Mouse (Mus musculus) kidney, embryonic 16.5 days (tissue): ENCODE data around the gene Slc15a2. TPM values are rescaled to one million over a fixed set of nuclear protein-coding genes. Genes with fewer than 3 reads are reported as not detected.

Experiments used
- ATAC-seq: fragments of 200-750 bp; cut with Nextera tagmentation; 2 replicates; pipeline ENCODE4 v1.8.0; 2017; ENCODE audit warnings: moderate TSS enrichment; ENCODE audit not compliant: low FRiP score, low TSS enrichment
- H3K27ac ChIP-seq: fragments of 300-500 bp; sonication (generic); 2 replicates; pipeline ENCODE4 v1.5.1; 2014; ENCODE audit warnings: low read length
- H3K27me3 ChIP-seq: fragments of 300-500 bp; sonication (generic); 2 replicates; pipeline ENCODE4 v1.6.1; 2014; ENCODE audit warnings: low read length, control low read depth, mixed read lengths; ENCODE audit not compliant: insufficient read depth
- H3K36me3 ChIP-seq: fragments of 300-500 bp; sonication (generic); 2 replicates; pipeline ENCODE4 v1.6.1; 2014; ENCODE audit warnings: low read length, control low read depth, mixed read lengths; ENCODE audit not compliant: insufficient read depth
- H3K4me1 ChIP-seq: fragments of 300-500 bp; sonication (generic); 2 replicates; pipeline ENCODE4 v1.6.1; 2014; ENCODE audit warnings: low read length, control low read depth, mixed read lengths; ENCODE audit not compliant: insufficient read depth
- H3K4me2 ChIP-seq: fragments of 300-500 bp; sonication (generic); replicated peaks from 2 replicates; pipeline ENCODE4 v1.6.1; 2014; ENCODE audit warnings: low read depth, low read length
- H3K4me3 ChIP-seq: fragments of 300-500 bp; sonication (generic); 2 replicates; pipeline ENCODE4 v1.5.1; 2014; ENCODE audit warnings: mild to moderate bottlenecking, low read length
- H3K9ac ChIP-seq: fragments of 300-500 bp; sonication (generic); replicated peaks from 2 replicates; pipeline ENCODE4 v1.6.1; 2014; ENCODE audit warnings: low read length
- H3K9me3 ChIP-seq: fragments of 300-500 bp; sonication (generic); 2 replicates; pipeline ENCODE4 v1.6.1; 2016; ENCODE audit warnings: low read length, control low read depth
- WGBS: fragments of 180-500 bp; shearing (Covaris S2); extraction: QIAGEN DNeasy Blood & Tissue Kit; methylation state at CpG from one replicate; pipeline ENCODE4 v1.1.7; 2014; 5-methylcytosine and 5-hydroxymethylcytosine counted together
- polyA plus RNA-seq: library from polyadenylated mRNA; unstranded; fragments of >200 nt; fragmentation: Nextera tagmentation; extraction: Ambion mirVana; gene quantifications from 2 replicates; pipeline ENCODE4 v1.2.1, GENCODE M21; 2015

Gene Slc15a2
- polyA plus RNA-seq, 1 experiment from 2014 or later, result 28.5 TPM

DNA sequence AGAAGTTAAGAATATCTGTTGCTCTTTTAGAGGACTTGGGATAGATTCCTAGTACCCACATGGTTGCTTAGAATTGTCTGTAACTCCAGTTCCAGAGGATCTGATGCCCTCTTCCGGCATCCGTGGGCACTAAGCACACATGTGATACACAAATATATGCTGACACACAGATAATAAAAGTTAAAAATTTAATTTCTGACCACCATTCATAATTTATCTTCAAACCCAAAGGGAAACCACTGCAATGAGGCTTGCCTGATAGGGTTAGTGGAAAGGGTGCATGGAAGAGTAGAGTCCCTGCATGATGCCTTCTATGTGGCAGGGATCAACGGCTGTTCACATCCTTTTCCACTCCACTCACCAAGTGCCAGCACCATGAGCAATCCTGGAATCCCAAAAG is 13.1 kb downstream of the Slc15a2 start:
- Histone ChIP-seq H3K4me2 (no peak overlapping the region), H3K27ac (no peak overlapping the region), H3K4me1 (no peaks in the 10 kb centered on the region), H3K9me3 (peaks cover 2% of the 10 kb centered on the region; the same call in 1 of the 2 replicates), H3K27me3 (no peaks in the 10 kb centered on the region), H3K9ac (no peak overlapping the region), H3K36me3 (no peaks in the 10 kb centered on the region), H3K4me3 (no peak overlapping the region)
- no peak for ATAC-seq
- 87% methylated on average over 3 of the region's 3 CpGs for WGBS

DNA sequence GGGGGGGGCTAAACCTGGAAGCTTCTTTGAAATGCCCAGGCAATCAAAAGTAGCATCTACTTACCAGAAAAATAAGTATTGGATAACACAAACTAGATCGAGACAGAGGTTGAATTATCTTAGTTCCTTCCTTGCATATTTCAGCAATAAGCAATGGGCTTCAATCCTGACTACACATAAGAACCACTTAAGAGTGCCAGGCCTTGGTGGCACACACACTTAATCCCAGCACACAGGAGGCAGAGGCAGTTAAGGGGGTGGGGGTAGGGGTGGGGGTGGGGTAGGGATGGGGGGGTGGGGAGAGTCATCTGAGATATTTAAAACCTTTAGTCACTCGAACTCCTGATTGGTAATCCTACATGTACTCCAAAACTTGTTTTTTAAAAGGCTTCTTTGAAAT is 13.5 kb downstream of the Slc15a2 start:
- H3K4me2 ChIP-seq, result no peak overlapping the region
- H3K9ac ChIP-seq, result no peak overlapping the region
- peaks cover 2% of the 10 kb centered on the region; the same call in 1 of the 2 replicates for H3K9me3 ChIP-seq
- no peak for ATAC-seq
- no peaks in the 10 kb centered on the region for H3K27me3 ChIP-seq
- no peaks in the 10 kb centered on the region for H3K4me1 ChIP-seq
- WGBS, result 68% methylated on average over 2 of the region's 2 CpGs
- H3K4me3 ChIP-seq, result no peak overlapping the region
- no peak overlapping the region for H3K27ac ChIP-seq
- H3K36me3 ChIP-seq, result no peaks in the 10 kb centered on the region

DNA sequence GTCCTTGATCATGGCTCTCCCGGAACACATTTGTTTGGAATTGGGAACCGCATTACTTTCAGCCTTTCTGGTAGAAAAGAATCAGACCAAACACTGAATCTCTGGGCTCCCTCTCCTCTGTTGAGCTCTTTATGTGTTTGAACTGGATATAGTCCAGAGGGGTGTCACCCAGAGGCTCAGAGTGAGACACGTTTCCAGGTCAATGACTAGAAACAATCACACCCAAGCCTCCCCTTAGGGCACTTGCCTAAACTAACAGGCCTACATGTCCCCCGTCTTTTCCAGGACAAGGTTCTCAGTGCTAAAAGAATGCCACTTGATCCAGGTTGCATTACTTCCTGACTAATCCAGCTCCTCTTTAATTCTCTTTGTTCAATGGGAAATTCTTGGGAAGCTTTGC is 13.9 kb downstream of the Slc15a2 start:
- no peak for ATAC-seq
- WGBS, result 54% methylated on average over 4 of the region's 4 CpGs
- no peaks in the 10 kb centered on the region for H3K27me3 ChIP-seq
- no peak overlapping the region for H3K4me2 ChIP-seq
- no peak overlapping the region for H3K27ac ChIP-seq
- no peaks in the 10 kb centered on the region for H3K4me1 ChIP-seq
- H3K4me3 ChIP-seq, result no peak overlapping the region
- H3K36me3 ChIP-seq, result no peaks in the 10 kb centered on the region
- no peak overlapping the region for H3K9ac ChIP-seq
- peaks cover 2% of the 10 kb centered on the region; the same call in 1 of the 2 replicates for H3K9me3 ChIP-seq

DNA sequence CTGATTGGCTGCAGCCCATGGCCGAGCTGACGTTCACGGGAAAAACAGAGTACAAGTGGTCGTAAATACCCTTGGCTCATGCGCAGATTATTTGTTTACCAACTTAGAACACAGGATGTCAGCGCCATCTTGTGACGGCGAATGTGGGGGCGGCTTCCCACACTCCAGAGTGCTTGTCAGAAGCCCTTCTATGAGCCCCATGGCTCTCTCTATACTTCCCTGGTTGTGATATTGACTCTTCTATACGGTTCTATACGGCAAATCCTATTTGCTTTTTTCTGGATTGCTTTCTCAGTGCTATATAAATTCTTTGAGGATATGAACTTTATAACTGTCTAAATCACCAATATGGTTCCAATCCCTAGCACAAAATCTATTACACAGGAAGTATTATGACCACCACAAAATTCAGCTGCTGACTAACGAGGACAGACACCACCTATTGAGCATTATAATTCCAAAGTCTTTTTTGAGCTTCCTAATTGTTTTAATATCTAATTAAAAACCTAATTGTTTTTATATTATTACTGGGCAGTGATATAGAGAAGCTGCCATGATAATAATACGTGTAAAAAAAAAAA is 14.5 kb downstream of the Slc15a2 start:
- Histone ChIP-seq H3K4me3 (no peak overlapping the region), H3K27ac (no peak overlapping the region), H3K4me2 (no peak overlapping the region), H3K9ac (no peak overlapping the region), H3K4me1 (no peaks in the 10 kb centered on the region), H3K36me3 (no peaks in the 10 kb centered on the region), H3K27me3 (no peaks in the 10 kb centered on the region), H3K9me3 (peaks cover 2% of the 10 kb centered on the region; the same call in 1 of the 2 replicates)
- ATAC-seq, result no peak
- WGBS, result 54% methylated on average over 8 of the region's 13 CpGs

DNA sequence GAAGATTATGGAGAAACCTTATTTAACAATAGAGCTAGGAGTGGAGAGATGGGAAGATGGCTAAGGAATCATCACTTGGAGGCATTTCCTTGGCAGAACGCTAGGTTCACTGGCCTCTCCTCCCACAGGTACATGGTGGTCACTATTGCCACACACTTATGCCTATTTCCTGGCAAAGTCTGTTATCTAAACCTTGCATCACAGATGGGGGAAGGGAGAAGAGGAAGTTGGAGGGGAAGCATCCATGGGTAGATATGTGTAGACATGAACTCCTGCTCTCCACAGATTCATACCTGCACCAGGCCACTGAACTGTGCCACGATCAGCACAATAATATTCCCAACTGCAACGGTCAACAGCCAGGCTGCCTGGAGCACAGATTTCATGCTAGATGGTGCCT is 32.8 kb downstream of the Slc15a2 start:
- no peak overlapping the region for H3K4me2 ChIP-seq
- no peaks in the 10 kb centered on the region for H3K4me1 ChIP-seq
- 91% methylated on average over 3 of the region's 3 CpGs for WGBS
- no peaks in the 10 kb centered on the region for H3K9me3 ChIP-seq
- no peaks in the 10 kb centered on the region for H3K36me3 ChIP-seq
- no peak overlapping the region for H3K9ac ChIP-seq
- no peaks in the 10 kb centered on the region for H3K27me3 ChIP-seq
- no peak overlapping the region for H3K4me3 ChIP-seq
- ATAC-seq, result no peak
- H3K27ac ChIP-seq, result no peak overlapping the region

DNA sequence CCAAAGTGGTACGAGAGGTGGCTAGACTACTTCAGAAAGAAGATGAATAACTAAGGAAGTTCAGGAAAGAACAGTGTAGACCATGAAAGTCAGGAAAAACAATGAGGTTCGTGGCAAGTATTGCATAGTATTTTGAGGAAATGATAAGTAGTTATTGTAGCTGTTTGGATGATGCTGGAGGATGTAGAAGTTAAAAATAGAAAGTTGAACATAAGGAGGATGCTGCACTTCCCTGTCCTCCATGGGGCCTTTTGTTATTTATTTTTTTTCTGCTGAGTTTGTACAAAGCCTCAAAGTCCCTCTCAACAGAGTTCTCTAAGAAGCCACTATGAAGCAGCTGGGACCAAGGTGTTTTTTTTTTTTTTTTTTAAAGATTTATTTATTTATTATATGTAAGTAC is 37.0 kb downstream of the Slc15a2 start:
- H3K9me3 ChIP-seq, result no peaks in the 10 kb centered on the region
- no peaks in the 10 kb centered on the region for H3K4me1 ChIP-seq
- no peak for ATAC-seq
- H3K36me3 ChIP-seq, result no peaks in the 10 kb centered on the region
- H3K27me3 ChIP-seq, result no peaks in the 10 kb centered on the region
- H3K4me3 ChIP-seq, result no peak overlapping the region
- H3K9ac ChIP-seq, result no peak overlapping the region
- WGBS, result 56% methylated on average over 2 of the region's 2 CpGs
- H3K27ac ChIP-seq, result no peak overlapping the region
- H3K4me2 ChIP-seq, result no peak overlapping the region

DNA sequence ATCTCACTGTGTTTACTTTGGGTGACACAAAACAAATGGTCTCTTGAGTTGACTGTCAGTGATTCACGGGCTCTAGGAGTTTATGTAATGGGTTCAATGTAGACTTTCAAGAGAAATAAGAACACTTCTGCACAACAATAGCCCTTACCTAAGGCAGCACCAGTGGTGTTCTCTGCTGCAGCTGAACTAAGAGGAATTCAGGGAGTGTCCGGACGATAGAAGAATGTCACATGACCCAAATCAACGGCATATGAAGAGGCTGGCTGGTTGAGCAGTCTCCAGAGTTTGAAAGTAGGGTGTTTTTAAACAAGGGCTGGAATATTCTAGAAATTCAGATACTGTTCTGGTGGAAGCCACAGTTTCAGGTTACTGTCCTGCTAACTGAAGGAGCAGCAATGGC is 37.7 kb downstream of the Slc15a2 start:
- no peaks in the 10 kb centered on the region for H3K27me3 ChIP-seq
- no peaks in the 10 kb centered on the region for H3K4me1 ChIP-seq
- H3K9ac ChIP-seq, result no peak overlapping the region
- H3K9me3 ChIP-seq, result no peaks in the 10 kb centered on the region
- H3K27ac ChIP-seq, result no peak overlapping the region
- ATAC-seq, result no peak
- 76% methylated on average over 4 of the region's 4 CpGs for WGBS
- H3K4me2 ChIP-seq, result no peak overlapping the region
- no peaks in the 10 kb centered on the region for H3K36me3 ChIP-seq
- H3K4me3 ChIP-seq, result no peak overlapping the region

DNA sequence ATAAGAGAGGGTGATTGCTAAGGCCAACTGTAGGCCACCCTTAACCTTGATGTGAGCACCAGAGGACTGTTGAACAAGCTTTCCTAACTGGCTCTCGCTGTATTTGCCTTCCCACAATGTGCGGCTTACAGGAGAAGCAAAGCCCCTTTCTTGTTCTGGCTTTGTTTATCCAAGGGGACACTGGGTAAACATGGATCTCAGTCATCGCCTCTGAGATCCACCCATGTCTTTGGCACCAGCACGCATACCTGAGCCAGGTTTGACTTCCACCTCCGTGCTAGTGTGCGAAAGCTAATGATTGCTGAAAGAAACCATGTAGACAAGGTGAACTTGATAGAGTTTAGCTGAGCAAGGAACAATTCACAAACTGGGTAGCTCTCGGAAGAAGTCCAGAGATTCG is 41.2 kb downstream of the Slc15a2 start:
- no peaks in the 10 kb centered on the region for H3K9me3 ChIP-seq
- no peaks in the 10 kb centered on the region for H3K27me3 ChIP-seq
- WGBS, result 83% methylated on average over 8 of the region's 8 CpGs
- H3K27ac ChIP-seq, result no peak overlapping the region
- no peak overlapping the region for H3K4me3 ChIP-seq
- no peak for ATAC-seq
- no peaks in the 10 kb centered on the region for H3K4me1 ChIP-seq
- H3K9ac ChIP-seq, result no peak overlapping the region
- H3K4me2 ChIP-seq, result no peak overlapping the region
- H3K36me3 ChIP-seq, result no peaks in the 10 kb centered on the region

DNA sequence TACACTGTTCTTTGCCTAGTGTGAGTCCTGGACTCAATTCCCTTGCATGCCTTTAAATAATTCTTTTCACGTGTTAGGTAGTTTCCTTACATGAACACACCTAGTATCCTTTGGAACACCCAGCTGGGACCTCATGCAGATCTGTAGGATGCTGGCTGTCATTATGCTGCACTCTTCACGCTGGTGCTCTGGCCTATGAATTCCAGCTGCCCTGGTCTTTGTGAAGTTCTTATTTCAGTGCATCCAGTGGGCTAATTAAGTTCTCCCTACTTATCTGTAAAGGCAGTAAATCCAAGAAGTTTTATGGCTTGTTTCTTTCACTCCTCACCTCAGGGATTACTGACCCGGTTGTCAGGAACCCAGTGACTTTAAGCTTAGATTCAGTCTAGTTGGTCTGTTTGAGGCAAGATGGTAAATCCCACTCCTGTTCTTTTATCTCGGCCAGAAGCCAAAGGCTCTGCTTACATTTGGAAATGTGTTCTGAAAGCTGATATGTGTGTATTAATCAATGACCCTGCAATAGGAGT is 45.3 kb downstream of the Slc15a2 start:
- H3K9ac ChIP-seq, result no peak overlapping the region
- 11% methylated on average over 4 of the region's 4 CpGs for WGBS
- H3K36me3 ChIP-seq, result no peaks in the 10 kb centered on the region
- peak; percentile 79 for ATAC-seq
- no peaks in the 10 kb centered on the region for H3K4me1 ChIP-seq
- no peak overlapping the region for H3K4me2 ChIP-seq
- no peak overlapping the region for H3K4me3 ChIP-seq
- no peak overlapping the region for H3K27ac ChIP-seq
- H3K27me3 ChIP-seq, result no peaks in the 10 kb centered on the region
- no peaks in the 10 kb centered on the region for H3K9me3 ChIP-seq

DNA sequence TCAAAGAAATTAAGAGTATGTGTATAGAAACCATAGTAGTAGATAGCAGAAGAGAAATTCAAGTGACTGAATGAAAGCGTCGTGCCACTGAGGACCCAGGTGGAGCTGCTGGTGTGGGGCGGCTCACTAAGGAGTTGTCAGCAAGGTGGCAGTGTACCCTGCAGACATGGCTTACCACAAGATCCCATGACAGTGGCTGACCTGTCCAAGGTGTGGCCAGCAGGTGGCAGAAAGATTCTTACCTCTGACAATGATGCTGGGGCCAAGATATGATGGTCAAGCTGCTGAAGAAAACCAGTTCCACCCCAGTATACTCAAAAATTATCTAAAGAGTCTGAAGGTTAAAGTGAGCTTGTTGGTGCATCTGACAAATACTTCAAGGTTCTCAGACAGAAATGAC is 49.3 kb downstream of the Slc15a2 start:
- 75% methylated on average over 3 of the region's 3 CpGs for WGBS
- H3K27me3 ChIP-seq, result no peaks in the 10 kb centered on the region
- H3K9me3 ChIP-seq, result no peaks in the 10 kb centered on the region
- H3K4me1 ChIP-seq, result no peaks in the 10 kb centered on the region
- H3K36me3 ChIP-seq, result no peaks in the 10 kb centered on the region
- H3K27ac ChIP-seq, result no peak overlapping the region
- no peak overlapping the region for H3K4me3 ChIP-seq
- ATAC-seq, result no peak
- H3K4me2 ChIP-seq, result no peak overlapping the region
- H3K9ac ChIP-seq, result no peak overlapping the region
